Mouse (Mus musculus): ENCODE results near the gene Prdx4. TPM values are rescaled to one million over a fixed set of nuclear protein-coding genes. Genes with fewer than 3 reads are reported as not detected.
A peak's percentile ranks its signal among the peaks of the same experiment; 100 is the strongest.
"Not testable (repeated sequence)": the region's sequence is repeated elsewhere in the genome, so short reads cannot be mapped to it uniquely, and the experiment has no call there.

Prdx4 gene
- 10 to 100 TPM; 25.2 to 28.3 TPM for total RNA-seq (2021)
- long read RNA-seq, experiment 1, transcript Prdx4-201 (7 exons, 990 nt) = major isoform, 30 of 32 reads
- long read RNA-seq, experiment 1, partial matches to known transcripts = 0 of 32 reads
- long read RNA-seq, experiment 1, other reads (novel, unspliced or antisense) = 1 of 32 reads
- long read RNA-seq, experiment 2, transcript Prdx4-201 (7 exons, 990 nt) = major isoform, 15 of 16 reads
- long read RNA-seq, experiment 2, partial matches to known transcripts = 1 of 16 reads
- long read RNA-seq, experiment 2, other reads (novel, unspliced or antisense) = 0 of 16 reads

DNA sequence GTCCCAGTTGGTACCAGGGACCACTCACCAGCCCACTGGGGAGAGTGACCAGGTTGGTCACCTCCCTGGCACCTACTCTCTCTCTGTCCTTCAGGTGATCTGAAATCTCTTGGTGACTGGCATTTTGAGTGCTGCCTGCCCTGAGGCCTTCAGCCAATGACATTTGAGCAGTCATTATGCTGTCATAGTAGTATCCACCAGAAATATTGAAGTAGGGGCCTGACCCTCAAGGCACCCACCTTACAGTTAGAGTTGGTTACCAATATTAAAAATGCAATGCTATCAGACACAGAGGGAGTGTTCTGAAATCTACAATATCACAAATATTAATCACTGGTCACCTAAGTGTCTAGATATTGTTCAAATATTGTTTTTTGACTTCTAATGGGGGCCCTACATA, at the start of gene Prdx4:
Prdx4 (minus strand) TSS at position 101 of the 400 bp plus-strand sequence.
- DNase-seq (ENCODE audit: low spot score in 2 of 2) = no peak
- intact Hi-C loops (cut with DNase I) = no loop called here

DNA sequence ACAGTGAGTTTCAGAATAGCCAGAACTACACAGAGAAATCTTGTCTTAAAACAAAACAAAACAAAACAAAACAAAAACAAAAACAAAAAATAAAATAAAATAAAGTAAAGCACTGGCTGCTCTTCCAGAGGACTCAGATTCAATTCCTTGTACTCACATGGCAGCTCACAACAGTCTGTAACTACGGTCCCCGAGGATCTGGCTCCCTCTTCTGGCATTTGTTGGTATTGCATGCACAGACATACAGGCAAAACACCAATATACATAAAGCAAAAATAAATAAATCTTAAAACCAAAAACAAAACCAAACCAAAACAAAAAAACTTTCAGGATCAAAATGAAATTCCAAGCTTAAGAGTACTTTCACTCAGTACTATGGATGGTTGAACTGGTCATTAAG, 36.0 kb upstream of the Prdx4 start:
- peak; percentile 6 to 8 for DNase-seq (ENCODE audit: low spot score in 2 of 2)
- intact Hi-C loops (cut with DNase I) = no loop called here

DNA sequence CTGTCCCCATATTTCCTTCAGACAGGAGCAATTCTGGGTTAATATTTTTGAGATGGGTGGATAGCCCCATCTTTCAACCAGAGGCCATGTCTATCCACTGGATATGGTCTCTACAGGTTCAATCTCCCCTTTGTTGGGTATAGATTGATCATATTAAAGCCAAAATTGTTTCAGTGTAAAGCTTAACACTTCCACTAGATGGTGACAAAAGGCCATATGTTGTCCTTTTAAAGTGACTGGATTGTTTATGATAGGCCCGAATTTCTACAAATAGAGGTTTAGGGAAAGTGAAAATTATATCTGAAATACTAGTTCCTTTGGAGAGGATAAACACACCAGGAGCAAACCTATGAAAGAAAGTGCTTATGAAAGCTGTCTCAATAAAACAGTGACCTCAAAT, 34.9 kb upstream of the Prdx4 start:
- intact Hi-C loops (cut with DNase I) = no loop called here
- DNase-seq (ENCODE audit: low spot score in 2 of 2) = peak in 1 of 2 experiments; percentile 22

DNA sequence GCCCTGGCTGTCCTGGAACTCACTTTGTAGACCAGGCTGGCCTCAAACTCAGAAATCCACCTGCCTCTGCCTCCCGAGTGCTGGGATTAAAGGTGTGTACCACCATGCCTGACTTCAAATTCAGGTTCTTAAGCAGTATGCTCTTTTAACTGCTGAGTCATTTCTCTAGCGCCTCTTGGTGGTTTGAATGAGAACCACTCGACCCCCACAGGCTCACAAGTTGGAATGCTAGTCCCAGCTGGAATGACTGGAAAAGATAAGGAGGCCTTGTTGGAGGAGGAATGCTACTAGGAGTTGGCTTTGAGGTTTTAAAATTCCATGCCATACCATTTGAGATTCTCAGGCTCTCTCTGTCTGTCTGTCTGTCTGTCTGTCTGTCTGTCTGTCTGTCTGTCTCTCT, 29.6 kb upstream of the Prdx4 start:
- intact Hi-C loops (cut with DNase I); DNase-seq (ENCODE audit: low spot score in 2 of 2): not testable (repeated sequence)

DNA sequence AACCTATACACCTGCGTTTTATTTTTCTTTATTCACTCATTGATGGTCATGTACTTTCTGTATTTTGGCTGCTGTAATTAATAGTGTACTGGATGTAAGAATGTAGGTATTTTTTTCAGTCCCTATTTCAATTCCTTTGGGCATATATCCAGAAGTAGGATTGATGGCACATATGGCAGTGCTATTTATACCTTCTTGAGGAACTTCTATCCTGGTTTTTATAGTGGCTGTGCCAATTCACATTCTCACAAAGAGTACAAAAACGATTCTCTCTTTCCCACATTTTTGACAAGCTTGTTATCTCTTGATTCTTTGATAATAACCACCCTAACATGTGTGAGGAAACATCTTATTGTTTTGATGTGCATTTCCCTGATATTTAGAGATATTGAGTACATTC, 24.5 kb upstream of the Prdx4 start:
- intact Hi-C loops (cut with DNase I) = no loop called here
- no peak for DNase-seq (ENCODE audit: low spot score in 2 of 2)

DNA sequence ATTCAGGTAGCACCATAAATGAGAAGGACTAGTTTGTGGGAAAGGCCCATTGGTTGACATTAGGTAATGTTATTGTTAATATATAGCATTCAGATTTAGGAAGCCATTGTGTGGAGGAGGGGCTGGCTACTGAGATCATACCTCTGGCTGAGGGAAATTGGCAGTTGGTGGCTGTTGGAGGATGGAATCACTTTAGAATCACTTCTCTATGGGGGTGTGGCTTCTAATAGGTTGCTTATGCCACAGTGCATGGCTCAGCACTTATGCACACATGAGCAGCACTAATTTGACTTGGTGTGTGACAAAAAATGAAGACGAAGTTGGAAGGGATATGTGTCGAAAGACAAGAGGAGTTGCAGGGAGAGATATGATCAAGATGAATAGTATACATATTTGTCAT, 5.7 kb upstream of the Prdx4 start:
- no peak for DNase-seq (ENCODE audit: low spot score in 2 of 2)
- intact Hi-C loops (cut with DNase I) = no loop called here

DNA sequence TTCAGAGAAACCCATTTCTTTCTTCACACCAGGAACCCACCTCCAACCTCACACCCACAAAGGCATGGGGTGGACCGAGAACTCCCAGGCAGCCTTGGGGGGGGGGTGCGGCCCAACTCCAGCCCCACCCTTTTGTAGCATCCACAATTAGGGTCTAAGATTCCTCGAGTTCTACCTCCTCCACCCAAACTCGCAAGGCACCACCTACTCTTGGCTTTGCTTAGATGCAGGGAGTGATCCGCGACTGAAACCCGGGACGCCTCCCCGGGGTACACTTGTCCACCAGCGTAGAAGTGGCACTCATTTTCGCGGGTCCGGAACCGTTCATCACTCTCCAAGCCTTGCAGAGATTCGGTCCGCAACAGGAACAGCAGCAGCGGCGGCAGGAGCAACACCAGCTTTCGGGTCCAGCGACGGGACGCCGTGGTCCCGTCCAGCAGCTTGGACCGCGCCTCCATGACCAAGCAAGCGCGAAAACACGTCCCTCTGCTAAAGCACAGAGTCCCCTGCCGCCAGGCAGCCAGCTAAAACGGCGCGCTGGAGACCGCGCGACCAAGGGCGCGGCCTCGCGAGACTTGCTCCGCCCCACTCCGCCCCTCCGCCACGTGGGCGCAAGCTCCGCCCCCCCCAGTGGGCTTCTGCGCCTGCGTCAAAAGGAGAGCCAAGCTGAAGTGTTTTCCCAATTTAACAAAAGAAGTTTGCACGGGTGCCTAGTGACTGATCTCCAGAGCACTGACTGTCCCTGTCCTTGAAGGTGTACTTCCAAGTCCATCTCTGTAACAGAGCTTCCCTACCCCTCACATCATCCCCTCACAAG, 2.4 kb downstream of the Prdx4 start:
- peak; percentile 75 for DNase-seq (ENCODE audit: low spot score in 2 of 2)
- intact Hi-C loops (cut with DNase I) = no loop called here

DNA sequence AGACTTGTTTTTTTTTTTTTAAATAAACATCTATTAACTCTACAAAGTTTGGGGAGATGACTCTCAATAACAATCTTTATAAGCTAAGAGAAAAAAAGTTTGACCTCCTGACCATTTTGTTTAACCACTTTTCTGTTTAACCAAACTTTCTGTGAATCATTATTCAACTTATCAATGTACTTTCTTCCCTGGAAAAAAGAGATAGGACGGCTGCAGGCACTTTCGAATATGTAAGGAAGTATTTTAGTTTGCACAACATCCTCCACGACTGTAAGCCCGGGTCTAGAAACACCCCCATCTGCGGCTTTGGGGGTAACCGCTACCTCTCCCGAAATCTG, 3.0 kb downstream of the Prdx4 start:
- DNase-seq (ENCODE audit: low spot score in 2 of 2) = no peak

DNA sequence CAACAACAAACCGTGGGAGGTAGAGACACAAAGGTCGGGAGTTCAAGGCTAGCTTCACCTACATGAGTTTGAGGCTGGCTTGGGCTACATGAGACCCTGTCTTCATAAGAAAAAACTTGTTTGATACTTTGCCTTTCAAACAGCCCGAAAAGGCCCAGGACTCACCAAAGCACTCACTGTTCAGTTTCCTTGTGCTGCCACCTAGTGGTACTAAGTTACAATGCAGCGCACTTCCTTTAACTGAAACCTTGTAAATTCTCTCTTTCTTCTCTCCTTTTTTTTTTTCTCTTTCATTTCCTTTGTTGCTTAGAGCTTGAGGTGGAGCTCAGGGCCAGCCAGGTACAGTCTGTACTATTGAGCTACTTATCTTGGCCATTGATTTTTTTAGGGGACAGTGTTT, 22.5 kb downstream of the Prdx4 start:
- intact Hi-C loops (cut with DNase I) = no loop called here
- peak; percentile 12 to 45 for DNase-seq (ENCODE audit: low spot score in 2 of 2)

More for the DNA sequence above, 3.0 kb downstream of the Prdx4 start:
- intact Hi-C loops (cut with DNase I) = no loop called here

DNA sequence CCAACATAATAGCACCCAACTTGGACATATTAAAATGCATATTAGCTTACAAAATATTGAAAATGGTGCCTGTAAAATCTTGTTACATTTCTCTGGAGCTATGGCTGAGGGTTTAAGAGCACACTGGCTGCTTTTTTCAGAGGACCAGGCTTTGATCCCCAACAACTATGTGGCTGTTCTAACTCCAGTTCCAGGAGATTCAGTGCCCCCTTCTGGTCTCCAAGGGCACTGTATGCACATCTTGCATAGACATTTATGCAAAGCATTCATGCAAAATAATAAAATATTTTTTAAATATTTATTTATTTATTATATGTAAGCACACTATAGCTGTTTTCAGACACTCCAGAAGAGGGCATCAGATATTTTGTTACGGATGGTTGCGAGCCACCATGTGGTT, 34.2 kb downstream of the Prdx4 start:
- intact Hi-C loops (cut with DNase I) = no loop called here
- DNase-seq (ENCODE audit: low spot score in 2 of 2) = no peak

DNA sequence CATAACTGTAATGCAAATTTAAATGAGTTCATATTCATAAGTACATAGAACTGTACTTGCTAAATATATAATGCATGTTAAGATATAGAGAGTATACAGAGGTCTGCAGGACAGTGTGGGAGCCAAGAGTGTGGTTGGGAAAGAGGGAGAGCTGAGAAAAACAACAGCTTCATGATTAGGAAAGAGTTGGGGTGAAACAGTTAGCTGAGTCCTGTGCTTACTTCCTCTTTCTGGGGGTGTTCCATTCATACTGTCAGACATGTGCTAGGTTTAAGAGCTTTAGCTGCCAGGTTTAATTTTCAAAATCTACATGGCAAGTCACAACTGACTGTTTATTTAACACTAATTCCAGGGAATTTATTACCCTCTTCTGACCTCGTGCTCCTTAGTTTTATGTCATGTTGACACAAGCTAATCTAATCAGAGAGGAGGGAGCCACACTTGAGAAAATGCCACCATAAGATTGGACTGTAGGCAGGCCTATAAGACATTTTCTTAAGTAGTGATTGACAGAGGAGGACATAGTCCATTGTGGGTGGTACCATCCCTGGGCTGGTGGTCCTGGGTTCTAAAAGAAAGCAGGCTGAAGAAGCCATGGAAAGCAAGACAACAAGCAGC, 60.0 kb downstream of the Prdx4 start:
- no peak for DNase-seq (ENCODE audit: low spot score in 2 of 2)
- intact Hi-C loops (cut with DNase I) = no loop called here

DNA sequence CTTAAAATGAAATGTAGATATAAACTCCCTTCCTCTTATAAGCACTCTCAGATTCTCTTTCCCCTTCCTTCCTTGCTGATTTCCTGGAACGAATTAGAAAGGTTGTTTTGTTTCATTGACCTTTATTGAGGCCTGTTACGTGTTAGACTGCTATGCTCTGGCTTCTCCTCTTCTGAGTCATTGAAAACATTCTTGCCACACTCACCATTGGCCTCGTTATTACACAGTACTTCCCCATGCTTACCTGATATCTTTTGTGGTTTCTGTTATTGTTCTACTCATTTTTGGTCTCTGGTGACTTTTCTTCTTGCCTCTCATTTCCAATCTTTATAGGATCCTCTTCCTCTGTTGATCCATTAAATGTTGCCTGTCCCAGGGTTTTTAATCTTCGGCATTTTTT, 62.1 kb downstream of the Prdx4 start:
- no peak for DNase-seq (ENCODE audit: low spot score in 2 of 2)
- intact Hi-C loops (cut with DNase I) = no loop called here

Other genes with a start within 250 kb of the Prdx4 start
- not detected for gene Magea2, start 247.1 kb downstream of the Prdx4 start, total RNA-seq (2021)
- not detected for gene Cldn34b2, start 212.3 kb downstream of the Prdx4 start, total RNA-seq (2021)
- gene Sat1, start 124.3 kb downstream of the Prdx4 start, total RNA-seq (2021) = 10 to 100 TPM; 67.5 to 76.5 TPM
- gene Acot9, start 78.3 kb downstream of the Prdx4 start, total RNA-seq (2021) = 10 to 100 TPM; 23.4 to 24.4 TPM

Data from left cerebral cortex, postnatal 14 days (tissue).